Mouse (Mus musculus): ENCODE measurements around the gene Lrrc74b. TPM values are rescaled to one million over a fixed set of nuclear protein-coding genes. Genes with fewer than 3 reads are reported as not detected.

Gene Lrrc74b
- polyA plus RNA-seq, 1 experiment from 2014 or later = 0.38 TPM

GRCm38 (mm10) chr16:17529981-17530586 is 31.0 kb downstream of the Lrrc74b start:
- Histone ChIP-seq H3K4me3 (replicated peaks; ENCODE audit: low read length) (peak overlapping the region; percentile 77), H3K4me1 (replicated peaks; ENCODE audit: control insufficient read depth, insufficient read depth, low read length) (peaks cover 16% of the 10 kb centered on the region), H3K27ac (ENCODE audit: low read length) (peak overlapping the region; percentile 99), H3K9me3 (ENCODE audit: control insufficient read depth, low read length) (no peaks in the 10 kb centered on the region), H3K36me3 (ENCODE audit: control insufficient read depth, insufficient read depth) (peaks cover 18% of the 10 kb centered on the region), H3K4me2 (ENCODE audit: low read length) (peak overlapping the region; percentile 85), H3K27me3 (replicated peaks; ENCODE audit: control insufficient read depth, insufficient read depth, low read length) (no peaks in the 10 kb centered on the region), H3K9ac (replicated peaks; ENCODE audit: low read depth, low read length) (peak overlapping the region; percentile 83)
- no peak for ATAC-seq
- WGBS = 15% methylated on average over 17 of the region's 17 CpGs

DNA sequence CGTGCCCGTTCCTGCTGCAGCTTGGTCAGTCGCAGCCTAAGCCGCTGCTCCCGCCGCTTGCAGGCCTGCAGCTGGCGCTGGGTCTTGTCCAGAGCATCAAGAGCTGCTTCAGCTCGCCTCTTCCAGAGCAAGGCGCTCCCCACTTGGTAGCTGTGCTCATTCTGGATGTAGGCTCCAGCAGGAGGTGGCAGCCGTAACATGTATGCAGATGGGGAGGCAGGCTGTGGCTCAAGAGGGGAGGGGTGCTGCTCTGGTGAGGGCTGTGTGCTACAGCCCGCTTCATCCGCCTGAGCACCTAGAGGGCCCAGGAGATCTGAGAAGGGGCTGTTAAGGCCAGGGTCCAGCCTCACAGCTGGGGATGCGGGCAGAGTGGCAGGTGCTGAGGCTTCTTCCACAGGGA is 32.8 kb downstream of the Lrrc74b start:
- H3K9me3 ChIP-seq (ENCODE audit: control insufficient read depth, low read length) = no peaks in the 10 kb centered on the region
- H3K4me1 ChIP-seq (replicated peaks; ENCODE audit: control insufficient read depth, insufficient read depth, low read length) = peaks cover 16% of the 10 kb centered on the region
- no peak overlapping the region for H3K4me2 ChIP-seq (ENCODE audit: low read length)
- no peak for ATAC-seq
- H3K36me3 ChIP-seq (ENCODE audit: control insufficient read depth, insufficient read depth) = peaks cover 18% of the 10 kb centered on the region
- no peak overlapping the region for H3K9ac ChIP-seq (replicated peaks; ENCODE audit: low read depth, low read length)
- H3K4me3 ChIP-seq (replicated peaks; ENCODE audit: low read length) = no peak overlapping the region
- no peak overlapping the region for H3K27ac ChIP-seq (ENCODE audit: low read length)
- 83% methylated on average over 13 of the region's 13 CpGs for WGBS
- no peaks in the 10 kb centered on the region for H3K27me3 ChIP-seq (replicated peaks; ENCODE audit: control insufficient read depth, insufficient read depth, low read length)

DNA sequence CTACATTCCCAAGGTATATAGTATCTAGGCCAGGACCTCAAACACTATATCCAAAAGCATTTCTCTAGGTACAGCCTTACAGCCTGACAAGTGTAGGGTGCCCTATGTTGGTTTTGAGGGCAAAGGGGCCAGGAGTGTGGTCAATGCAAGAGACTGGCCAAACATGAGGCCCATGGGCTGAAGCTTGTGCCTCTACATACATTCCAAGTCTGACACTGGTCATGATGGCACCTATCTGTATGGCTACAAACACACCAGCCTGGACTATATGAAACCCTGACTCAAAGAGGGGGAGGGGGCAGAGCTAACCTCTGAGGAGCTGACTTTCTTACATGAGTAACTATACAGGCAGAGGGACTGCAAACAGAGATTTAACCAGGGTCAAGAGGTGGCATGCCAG is 33.4 kb downstream of the Lrrc74b start:
- peaks cover 16% of the 10 kb centered on the region for H3K4me1 ChIP-seq (replicated peaks; ENCODE audit: control insufficient read depth, insufficient read depth, low read length)
- H3K4me3 ChIP-seq (replicated peaks; ENCODE audit: low read length) = no peak overlapping the region
- no peaks in the 10 kb centered on the region for H3K27me3 ChIP-seq (replicated peaks; ENCODE audit: control insufficient read depth, insufficient read depth, low read length)
- ATAC-seq = no peak
- H3K9me3 ChIP-seq (ENCODE audit: control insufficient read depth, low read length) = no peaks in the 10 kb centered on the region
- no peak overlapping the region for H3K4me2 ChIP-seq (ENCODE audit: low read length)
- peaks cover 19% of the 10 kb centered on the region for H3K36me3 ChIP-seq (ENCODE audit: control insufficient read depth, insufficient read depth)
- no peak overlapping the region for H3K9ac ChIP-seq (replicated peaks; ENCODE audit: low read depth, low read length)
- no peak overlapping the region for H3K27ac ChIP-seq (ENCODE audit: low read length)

GRCm38 (mm10) chr16:17526223-17526622 is 34.8 kb downstream of the Lrrc74b start:
- H3K4me2 ChIP-seq (ENCODE audit: low read length) = no peak overlapping the region
- no peaks in the 10 kb centered on the region for H3K27me3 ChIP-seq (replicated peaks; ENCODE audit: control insufficient read depth, insufficient read depth, low read length)
- no peak overlapping the region for H3K9ac ChIP-seq (replicated peaks; ENCODE audit: low read depth, low read length)
- WGBS = 95% methylated on average over 6 of the region's 6 CpGs
- H3K27ac ChIP-seq (ENCODE audit: low read length) = no peak overlapping the region
- no peak overlapping the region for H3K4me3 ChIP-seq (replicated peaks; ENCODE audit: low read length)
- H3K36me3 ChIP-seq (ENCODE audit: control insufficient read depth, insufficient read depth) = peaks cover 31% of the 10 kb centered on the region
- H3K9me3 ChIP-seq (ENCODE audit: control insufficient read depth, low read length) = no peaks in the 10 kb centered on the region
- H3K4me1 ChIP-seq (replicated peaks; ENCODE audit: control insufficient read depth, insufficient read depth, low read length) = peaks cover 8% of the 10 kb centered on the region
- no peak for ATAC-seq

DNA sequence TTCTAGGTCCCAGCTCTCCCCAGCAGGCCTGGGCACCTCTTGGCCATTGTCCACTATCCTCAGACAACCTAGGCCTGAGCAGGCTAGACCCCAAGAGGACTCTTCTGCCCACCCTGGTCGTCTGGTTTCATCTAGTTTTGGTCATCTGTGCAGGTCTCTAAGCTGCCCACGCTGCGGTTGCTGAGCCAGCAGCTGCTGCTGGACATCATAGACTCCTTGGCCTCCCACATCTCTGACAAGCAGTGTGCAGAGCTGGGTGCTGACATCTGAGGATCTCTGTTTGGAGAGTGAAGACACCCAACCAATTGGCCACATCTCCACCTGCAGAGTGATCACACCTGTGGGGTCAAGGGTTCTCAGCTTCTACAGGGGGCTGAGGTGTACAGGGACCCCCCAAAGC is 35.5 kb downstream of the Lrrc74b start:
- peaks cover 37% of the 10 kb centered on the region for H3K36me3 ChIP-seq (ENCODE audit: control insufficient read depth, insufficient read depth)
- no peak overlapping the region for H3K27ac ChIP-seq (ENCODE audit: low read length)
- H3K9me3 ChIP-seq (ENCODE audit: control insufficient read depth, low read length) = no peaks in the 10 kb centered on the region
- ATAC-seq = no peak
- no peak overlapping the region for H3K4me2 ChIP-seq (ENCODE audit: low read length)
- H3K9ac ChIP-seq (replicated peaks; ENCODE audit: low read depth, low read length) = no peak overlapping the region
- no peak overlapping the region for H3K4me3 ChIP-seq (replicated peaks; ENCODE audit: low read length)
- H3K27me3 ChIP-seq (replicated peaks; ENCODE audit: control insufficient read depth, insufficient read depth, low read length) = no peaks in the 10 kb centered on the region
- WGBS = 89% methylated on average over 3 of the region's 3 CpGs
- peaks cover 8% of the 10 kb centered on the region for H3K4me1 ChIP-seq (replicated peaks; ENCODE audit: control insufficient read depth, insufficient read depth, low read length)

GRCm38 (mm10) chr16:17524156-17524555 is 36.9 kb downstream of the Lrrc74b start:
- Histone ChIP-seq H3K9me3 (ENCODE audit: control insufficient read depth, low read length) (no peaks in the 10 kb centered on the region), H3K4me1 (replicated peaks; ENCODE audit: control insufficient read depth, insufficient read depth, low read length) (no peaks in the 10 kb centered on the region), H3K27ac (ENCODE audit: low read length) (no peak overlapping the region), H3K36me3 (ENCODE audit: control insufficient read depth, insufficient read depth) (peaks cover 40% of the 10 kb centered on the region), H3K9ac (replicated peaks; ENCODE audit: low read depth, low read length) (no peak overlapping the region), H3K4me2 (ENCODE audit: low read length) (no peak overlapping the region), H3K4me3 (replicated peaks; ENCODE audit: low read length) (no peak overlapping the region), H3K27me3 (replicated peaks; ENCODE audit: control insufficient read depth, insufficient read depth, low read length) (no peaks in the 10 kb centered on the region)
- ATAC-seq = no peak
- 94% methylated on average over 11 of the region's 11 CpGs for WGBS

- Histone ChIP-seq H3K27ac (ENCODE audit: low read length) (no peak overlapping the region), H3K9ac (replicated peaks; ENCODE audit: low read depth, low read length) (no peak overlapping the region), H3K27me3 (replicated peaks; ENCODE audit: control insufficient read depth, insufficient read depth, low read length) (no peaks in the 10 kb centered on the region), H3K9me3 (ENCODE audit: control insufficient read depth, low read length) (no peaks in the 10 kb centered on the region), H3K36me3 (ENCODE audit: control insufficient read depth, insufficient read depth) (peaks cover 28% of the 10 kb centered on the region), H3K4me1 (replicated peaks; ENCODE audit: control insufficient read depth, insufficient read depth, low read length) (no peaks in the 10 kb centered on the region), H3K4me3 (replicated peaks; ENCODE audit: low read length) (no peak overlapping the region), H3K4me2 (ENCODE audit: low read length) (no peak overlapping the region)
- 89% methylated on average over 2 of the region's 2 CpGs for WGBS
- no peak for ATAC-seq
These were observed 42.1 kb downstream of the Lrrc74b start for GRCm38 (mm10) chr16:17518910-17519309.

GRCm38 (mm10) chr16:17511431-17511830 is 49.6 kb downstream of the Lrrc74b start:
- 94% methylated on average over 4 of the region's 4 CpGs for WGBS
- 0 out of 2 replicates have a peak, but pooled peaks cover 2% of the 10 kb centered on the region for H3K36me3 ChIP-seq (ENCODE audit: control insufficient read depth, insufficient read depth)

DNA sequence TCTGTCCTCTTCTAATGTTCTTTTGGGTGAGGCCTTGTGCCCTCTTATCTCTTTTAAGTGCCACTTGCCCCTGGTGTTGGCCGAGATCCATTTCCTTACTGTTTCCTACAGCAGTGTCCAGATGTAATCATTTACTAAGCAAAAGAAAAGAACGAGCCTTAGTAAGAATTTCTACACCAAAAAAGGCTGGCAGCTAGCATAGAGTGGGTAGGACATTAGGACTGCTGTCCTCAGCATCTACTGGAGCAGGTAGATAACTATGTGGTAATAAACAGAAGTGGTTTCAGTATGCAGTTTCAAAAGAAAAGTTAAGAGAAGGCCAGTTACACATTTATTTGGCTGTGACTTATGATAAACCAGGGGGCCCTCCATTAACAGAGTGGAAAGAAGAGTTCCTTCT is 50.4 kb downstream of the Lrrc74b start:
- no peaks in the 10 kb centered on the region; the same call in 1 of the 2 replicates for H3K27me3 ChIP-seq (replicated peaks; ENCODE audit: control insufficient read depth, insufficient read depth, low read length)
- no peak overlapping the region for H3K9ac ChIP-seq (replicated peaks; ENCODE audit: low read depth, low read length)
- H3K4me1 ChIP-seq (replicated peaks; ENCODE audit: control insufficient read depth, insufficient read depth, low read length) = peaks cover 16% of the 10 kb centered on the region
- H3K36me3 ChIP-seq (ENCODE audit: control insufficient read depth, insufficient read depth) = no peaks in the 10 kb centered on the region
- no peaks in the 10 kb centered on the region for H3K9me3 ChIP-seq (ENCODE audit: control insufficient read depth, low read length)
- no peak overlapping the region for H3K27ac ChIP-seq (ENCODE audit: low read length)
- WGBS = 89% methylated on average over 2 of the region's 2 CpGs
- H3K4me2 ChIP-seq (ENCODE audit: low read length) = no peak overlapping the region
- no peak for ATAC-seq
- no peak overlapping the region for H3K4me3 ChIP-seq (replicated peaks; ENCODE audit: low read length)

More at GRCm38 (mm10) chr16:17511431-17511830, 49.6 kb downstream of the Lrrc74b start:
- H3K27me3 ChIP-seq (replicated peaks; ENCODE audit: control insufficient read depth, insufficient read depth, low read length) = no peaks in the 10 kb centered on the region
- no peaks in the 10 kb centered on the region for H3K9me3 ChIP-seq (ENCODE audit: control insufficient read depth, low read length)
- H3K9ac ChIP-seq (replicated peaks; ENCODE audit: low read depth, low read length) = no peak overlapping the region
- no peak overlapping the region for H3K4me2 ChIP-seq (ENCODE audit: low read length)
- no peak overlapping the region for H3K4me3 ChIP-seq (replicated peaks; ENCODE audit: low read length)
- ATAC-seq = no peak
- H3K4me1 ChIP-seq (replicated peaks; ENCODE audit: control insufficient read depth, insufficient read depth, low read length) = peaks cover 16% of the 10 kb centered on the region
- no peak overlapping the region for H3K27ac ChIP-seq (ENCODE audit: low read length)

DNA sequence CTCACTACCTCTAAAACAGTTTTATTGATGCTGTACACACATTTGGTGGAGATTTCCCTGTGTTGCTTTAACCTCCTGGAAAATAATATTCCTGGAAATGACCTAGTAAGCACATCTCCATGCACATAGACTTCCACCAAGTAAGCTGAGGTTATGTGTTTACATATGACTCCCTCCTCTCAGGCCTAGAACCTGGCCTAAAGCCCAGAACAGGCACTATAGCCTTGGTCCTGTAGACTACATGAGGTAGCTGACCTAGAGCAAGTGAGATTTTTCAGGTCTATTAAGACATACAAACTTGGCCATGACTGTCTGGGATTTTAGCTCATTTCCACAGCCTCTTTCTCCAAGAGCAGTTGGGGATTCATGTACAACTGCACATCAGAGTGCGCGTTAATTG is 50.9 kb downstream of the Lrrc74b start:
- Histone ChIP-seq H3K36me3 (ENCODE audit: control insufficient read depth, insufficient read depth) (no peaks in the 10 kb centered on the region), H3K9ac (replicated peaks; ENCODE audit: low read depth, low read length) (no peak overlapping the region), H3K9me3 (ENCODE audit: control insufficient read depth, low read length) (no peaks in the 10 kb centered on the region), H3K27ac (ENCODE audit: low read length) (no peak overlapping the region), H3K27me3 (replicated peaks; ENCODE audit: control insufficient read depth, insufficient read depth, low read length) (no peaks in the 10 kb centered on the region; the same call in 1 of the 2 replicates), H3K4me3 (replicated peaks; ENCODE audit: low read length) (no peak overlapping the region), H3K4me2 (ENCODE audit: low read length) (peak overlapping the region; percentile 81), H3K4me1 (replicated peaks; ENCODE audit: control insufficient read depth, insufficient read depth, low read length) (peaks cover 16% of the 10 kb centered on the region)
- 100% methylated on average over 2 of the region's 2 CpGs for WGBS
- ATAC-seq = no peak

Measured in forebrain, embryonic 16.5 days (tissue).